Mouse (Mus musculus) CH12.LX (cell line): ENCODE data around the gene Apopt1. TPM values are rescaled to one million over a fixed set of nuclear protein-coding genes. Genes with fewer than 3 reads are reported as not detected.

Experiments used
- DNase-seq: peaks from one replicate; pipeline ENCODE4 v3.0.0-alpha.2; 2013; ENCODE audit errors: extremely low read depth
- H3K27ac ChIP-seq: 2 replicates; pipeline ENCODE4 v1.5.1; 2012; ENCODE audit warnings: low read depth, mild to moderate bottlenecking, control low read depth, moderate library complexity; ENCODE audit not compliant: insufficient read depth
- H3K27me3 ChIP-seq: replicated peaks from 2 replicates; pipeline ENCODE3; 2012; ENCODE audit warnings: inconsistent platforms
- H3K36me3 ChIP-seq, 2 experiments: replicated peaks in 1 of 2; 2 replicates each; pipeline versions ENCODE3 to v1.6.1; 2012; ENCODE audit warnings: inconsistent platforms in 1 of 2, low read length in 1 of 2, mild to moderate bottlenecking in 1 of 2, mixed read lengths in 1 of 2, moderate library complexity in 1 of 2; ENCODE audit not compliant: control insufficient read depth in 1 of 2, insufficient read depth in 1 of 2
- H3K4me1 ChIP-seq, 2 experiments: 2 replicates each; pipeline ENCODE4 v1.6.1; 2012; ENCODE audit warnings: inconsistent platforms in 1 of 2, moderate library complexity in 1 of 2; ENCODE audit not compliant: insufficient read depth in 2 of 2, control insufficient read depth in 1 of 2
- H3K4me2 ChIP-seq: 2 replicates; pipeline ENCODE4 v1.6.1; 2012; ENCODE audit warnings: low read depth, mild to moderate bottlenecking, control low read depth; ENCODE audit not compliant: poor library complexity, insufficient read depth, severe bottlenecking
- H3K4me3 ChIP-seq, 3 experiments: fragments of 150-350 bp in 1 of 3; sonication (generic) in 1 of 3; replicated peaks in 1 of 3; 2 replicates each; pipeline versions ENCODE3 to v1.5.1; 2011 to 2012; ENCODE audit warnings: low read depth in 2 of 3, low read length in 2 of 3, mild to moderate bottlenecking in 2 of 3, moderate library complexity in 2 of 3, control low read depth in 1 of 3, improper control_type of control experiment in 1 of 3, inconsistent platforms in 1 of 3, mixed read lengths in 1 of 3; ENCODE audit not compliant: poor library complexity in 1 of 3
- H3K79me2 ChIP-seq: replicated peaks from 2 replicates; pipeline ENCODE4 v1.6.1; 2012; ENCODE audit warnings: mild to moderate bottlenecking, moderate library complexity; ENCODE audit not compliant: control insufficient read depth, poor library complexity, insufficient read depth, severe bottlenecking; ENCODE audit errors: extremely low read depth
- H3K9ac ChIP-seq: 2 replicates; pipeline ENCODE4 v1.6.1; 2012; ENCODE audit warnings: low read depth, mild to moderate bottlenecking, control low read depth, moderate library complexity; ENCODE audit not compliant: insufficient read depth
- H3K9me3 ChIP-seq: replicated peaks from 2 replicates; pipeline ENCODE3; 2012; ENCODE audit warnings: low read length, inconsistent platforms, mixed read lengths
- BHLHE40 ChIP-seq: IDR thresholded peaks from 2 replicates; pipeline ENCODE4 v1.6.1; 2011; ENCODE audit warnings: mild to moderate bottlenecking, low read depth, low read length, improper control_type of control experiment
- CHD1 ChIP-seq: IDR thresholded peaks from 2 replicates; pipeline ENCODE4 v1.6.1; 2012; ENCODE audit warnings: low read depth, low read length, improper control_type of control experiment, inconsistent platforms
- CHD2 ChIP-seq: IDR thresholded peaks from 2 replicates; pipeline ENCODE4 v1.6.1; 2011; ENCODE audit warnings: low read length, improper control_type of control experiment
- CTCF ChIP-seq, 2 experiments: IDR thresholded peaks in 1 of 2; conservative IDR thresholded peaks in 1 of 2; 2 replicates each; pipeline ENCODE4 v1.5.1; 2011 to 2012; ENCODE audit warnings: low read depth in 2 of 2, low read length in 2 of 2, improper control_type of control experiment in 1 of 2, inconsistent platforms in 1 of 2, mild to moderate bottlenecking in 1 of 2, moderate library complexity in 1 of 2
- E2F4 ChIP-seq: IDR thresholded peaks from 2 replicates; pipeline ENCODE4 v1.6.1; 2011; ENCODE audit warnings: low read depth, low read length, improper control_type of control experiment; ENCODE audit not compliant: insufficient replicate concordance
- ELF1 ChIP-seq: IDR thresholded peaks from 2 replicates; pipeline ENCODE4 v1.6.1; 2014; ENCODE audit warnings: low read depth, mild to moderate bottlenecking, inconsistent platforms, low read length, improper control_type of control experiment
- GABPA ChIP-seq: IDR thresholded peaks from 2 replicates; pipeline ENCODE4 v1.6.1; 2012; ENCODE audit warnings: low read depth, low read length, improper control_type of control experiment, inconsistent platforms; ENCODE audit not compliant: insufficient replicate concordance
- IRF4 ChIP-seq: IDR thresholded peaks from 2 replicates; pipeline ENCODE4 v1.6.1; 2014; ENCODE audit warnings: low read depth, mild to moderate bottlenecking, inconsistent platforms, low read length, improper control_type of control experiment
- JUND ChIP-seq: conservative IDR thresholded peaks from 2 replicates; pipeline ENCODE4 v1.6.1; 2011; ENCODE audit warnings: low read depth, low read length, improper control_type of control experiment
- KAT2A ChIP-seq: IDR thresholded peaks from 2 replicates; pipeline ENCODE4 v1.6.1; 2012; ENCODE audit warnings: low read length, improper control_type of control experiment, inconsistent platforms; ENCODE audit not compliant: insufficient replicate concordance
- MAX ChIP-seq: IDR thresholded peaks from 2 replicates; pipeline ENCODE4 v1.6.1; 2011; ENCODE audit warnings: low read length, improper control_type of control experiment
- MAZ ChIP-seq: IDR thresholded peaks from 2 replicates; pipeline ENCODE4 v1.6.1; 2012; ENCODE audit warnings: low read depth, mild to moderate bottlenecking, inconsistent platforms, low read length, improper control_type of control experiment, moderate library complexity
- MXI1 ChIP-seq: IDR thresholded peaks from 2 replicates; pipeline ENCODE4 v1.6.1; 2011; ENCODE audit warnings: mild to moderate bottlenecking, low read depth, low read length, improper control_type of control experiment
- MYC ChIP-seq: IDR thresholded peaks from 2 replicates; pipeline ENCODE4 v1.6.1; 2011; ENCODE audit warnings: low read depth, mild to moderate bottlenecking, improper control_type of control experiment, low read length
- NRF1 ChIP-seq: IDR thresholded peaks from 2 replicates; pipeline ENCODE4 v1.6.1; 2014; ENCODE audit warnings: low read depth, mild to moderate bottlenecking, inconsistent platforms, low read length, improper control_type of control experiment, moderate library complexity
- PAX5 ChIP-seq: IDR thresholded peaks from 2 replicates; pipeline ENCODE4 v1.6.1; 2012; ENCODE audit warnings: low read length, inconsistent platforms, mixed read lengths
- POLR2A ChIP-seq: IDR thresholded peaks from 2 replicates; pipeline ENCODE4 v1.6.1; 2011; ENCODE audit warnings: low read depth, mild to moderate bottlenecking, improper control_type of control experiment, low read length
- POLR2AphosphoS2 ChIP-seq: IDR thresholded peaks from 2 replicates; pipeline ENCODE4 v1.6.1; 2011; ENCODE audit warnings: low read depth, low read length, improper control_type of control experiment
- RAD21 ChIP-seq: IDR thresholded peaks from 2 replicates; pipeline ENCODE4 v1.6.1; 2011; ENCODE audit warnings: low read depth, mild to moderate bottlenecking, low read length, improper control_type of control experiment, moderate library complexity
- RCOR1 ChIP-seq: conservative IDR thresholded peaks from 2 replicates; pipeline ENCODE4 v1.6.1; 2012; ENCODE audit warnings: low read depth, mild to moderate bottlenecking, inconsistent platforms, low read length, improper control_type of control experiment
- SIN3A ChIP-seq: IDR thresholded peaks from 2 replicates; pipeline ENCODE4 v1.6.1; 2012; ENCODE audit warnings: low read length, improper control_type of control experiment, inconsistent platforms
- SMC3 ChIP-seq: IDR thresholded peaks from 2 replicates; pipeline ENCODE4 v1.6.1; 2011; ENCODE audit warnings: low read depth, low read length, improper control_type of control experiment
- TBP ChIP-seq: conservative IDR thresholded peaks from 2 replicates; pipeline ENCODE4 v1.6.1; 2011; ENCODE audit warnings: low read depth, low read length, improper control_type of control experiment
- TCF12 ChIP-seq: IDR thresholded peaks from 2 replicates; pipeline ENCODE4 v1.6.1; 2014; ENCODE audit warnings: low read depth, mild to moderate bottlenecking, inconsistent platforms, low read length, improper control_type of control experiment
- UBTF ChIP-seq: IDR thresholded peaks from 2 replicates; pipeline ENCODE4 v1.6.1; 2012; ENCODE audit warnings: low read depth, mild to moderate bottlenecking, inconsistent platforms, low read length, improper control_type of control experiment, moderate library complexity
- USF1 ChIP-seq: IDR thresholded peaks from 2 replicates; pipeline ENCODE4 v1.6.1; 2014; ENCODE audit warnings: low read depth, mild to moderate bottlenecking, inconsistent platforms, low read length, improper control_type of control experiment
- USF2 ChIP-seq: conservative IDR thresholded peaks from 2 replicates; pipeline ENCODE4 v1.6.1; 2011; ENCODE audit warnings: low read depth, low read length, improper control_type of control experiment
- ZC3H11A ChIP-seq: IDR thresholded peaks from 2 replicates; pipeline ENCODE4 v1.6.1; 2012; ENCODE audit warnings: low read depth, mild to moderate bottlenecking, inconsistent platforms, low read length, improper control_type of control experiment
- ZKSCAN1 ChIP-seq: IDR thresholded peaks from 2 replicates; pipeline ENCODE4 v1.6.1; 2012; ENCODE audit warnings: low read depth, inconsistent platforms, low read length, improper control_type of control experiment, borderline replicate concordance
- ZMIZ1 ChIP-seq: IDR thresholded peaks from 2 replicates; pipeline ENCODE4 v1.6.1; 2012; ENCODE audit warnings: low read depth, mild to moderate bottlenecking, inconsistent platforms, low read length, improper control_type of control experiment
- dilution Hi-C: fragments of 300-500 bp; cut with MboI; formaldehyde crosslinking; loops from 2 replicates; pipeline ENCODE4 v1.14.3; 2020; ENCODE audit warnings: low sequenced_read_pairs; ENCODE audit not compliant: extremely low pct_unique_long_range_greater_than_20kb, extremely low pct_ligation_motif_present
- in situ Hi-C: fragments of 300-500 bp; cut with MboI; formaldehyde crosslinking; loops from 3 replicates; pipeline ENCODE4 v1.14.3; 2019; ENCODE audit warnings: low sequenced_read_pairs, low pct_ligation_motif_present, low pct_unique_long_range_greater_than_20kb, mixed read lengths
- polyA plus RNA-seq: library from polyadenylated mRNA; unstranded; fragments of >175 nt; gene quantifications from 2 replicates; pipeline ENCODE4 v1.2.1, GENCODE M21; 2012; ENCODE audit warnings: low read depth; ENCODE audit not compliant: insufficient read length
- total RNA-seq, 2 experiments: library from RNA; depleted of rRNA; stranded (reverse); fragments of 300-350 nt in 1 of 2; fragments of >200 nt in 1 of 2; gene quantifications; 2 replicates each; pipeline ENCODE4 v1.2.3; 2012 to 2014

Apopt1 gene
- total and polyA plus RNA-seq, 3 experiments = 36.0 to 49.1 (median 43.6) TPM

- in situ Hi-C loops = loop anchor here (10.0 kb wide), 1 partner anchor 136 kb away; no protein-coding TSS in a partner anchor
- no peak overlapping the region for H3K4me2 ChIP-seq
- peaks cover 0 to 18% of the 10 kb centered on the region in 2 experiments for H3K36me3 ChIP-seq
- no peak overlapping the region for H3K4me3 ChIP-seq
- peaks cover 15 to 36% of the 10 kb centered on the region in 2 experiments for H3K4me1 ChIP-seq
- H3K27ac ChIP-seq = no peak overlapping the region
- TF ChIP-seq BHLHE40 (peak; percentile 98), SMC3 (peak; percentile 74), MYC (peak; percentile 84), IRF4 (0 out of 2 replicates have a peak, but pooled peaks have one; percentile 24), CTCF (conservative IDR thresholded peaks at IDR 0.05 in 1 of 2, IDR thresholded peaks at IDR 0.05 in 1 of 2; ENCODE audit: low read depth in 2 of 2, low read length in 2 of 2) (peak; percentile 60 to 80), RCOR1 (no peak), GABPA (no peak), RAD21 (peak; percentile 81), CHD2 (no peak), USF2 (peak; percentile 75), ZC3H11A (peak; percentile 31; the same call in 1 of the 2 replicates), TCF12 (no peak), MAX (peak; percentile 86), USF1 (peak; percentile 80), UBTF (no peak)
- dilution Hi-C loops = no loop called here
- H3K9me3 ChIP-seq = no peaks in the 10 kb centered on the region
- no peaks in the 10 kb centered on the region for H3K27me3 ChIP-seq
- no peak overlapping the region for H3K9ac ChIP-seq
- H3K79me2 ChIP-seq = no peaks in the 10 kb centered on the region
- DNase-seq = peak; percentile 78
These were observed 25.7 kb downstream of the Apopt1 start for GRCm38 (mm10) chr12:111738754-111739153.

GRCm38 (mm10) chr12:111741338-111741737, 28.3 kb downstream of the Apopt1 start:
- H3K4me1 ChIP-seq = peaks cover 37 to 60% of the 10 kb centered on the region in 2 experiments
- H3K27me3 ChIP-seq = no peaks in the 10 kb centered on the region
- H3K9ac ChIP-seq = no peak overlapping the region
- no peaks in the 10 kb centered on the region for H3K36me3 ChIP-seq
- in situ Hi-C loops (loop anchor here (5.0 to 10.0 kb wide), 2 partner anchors 113 to 211 kb away; no protein-coding TSS in a partner anchor), dilution Hi-C loops (no loop called here)
- H3K27ac ChIP-seq = no peak overlapping the region
- DNase-seq = no peak
- H3K4me2 ChIP-seq = no peak overlapping the region
- H3K79me2 ChIP-seq = no peaks in the 10 kb centered on the region
- H3K4me3 ChIP-seq = no peak overlapping the region
- no peaks in the 10 kb centered on the region for H3K9me3 ChIP-seq
- TF ChIP-seq USF2 (no peak), POLR2A (no peak), IRF4 (peak; percentile 39; the same call in 1 of the 2 replicates), NRF1 (0 out of 2 replicates have a peak, but pooled peaks have one; percentile 25), CHD2 (no peak), MAZ (no peak), SIN3A (no peak), E2F4 (no peak), ZKSCAN1 (no peak), UBTF (no peak), POLR2AphosphoS2 (no peak), TBP (no peak), KAT2A (no peak), SMC3 (no peak), ELF1 (0 out of 2 replicates have a peak, but pooled peaks have one; percentile 38), RAD21 (no peak), USF1 (no peak), CTCF (conservative IDR thresholded peaks at IDR 0.05 in 1 of 2, IDR thresholded peaks at IDR 0.05 in 1 of 2; ENCODE audit: low read depth in 2 of 2, low read length in 2 of 2) (no peak), CHD1 (no peak), PAX5 (no peak), MAX (no peak), MXI1 (no peak), GABPA (no peak), ZMIZ1 (no peak), JUND (no peak), ZC3H11A (no peak), BHLHE40 (peak; percentile 22; the same call in 1 of the 2 replicates), RCOR1 (no peak)
